Mouse (Mus musculus) right cerebral cortex, postnatal 36 days (tissue): ENCODE measurements around the gene Tmem106c.

Experiments used
- DNase-seq, 2 experiments: peaks; one replicate each; pipeline ENCODE4 v3.0.0; 2022; ENCODE audit warnings: low spot score in 2 of 2, mixed read lengths in 1 of 2

The Tmem106c gene

GRCm38 (mm10) chr15:98001321-98002112, 37.5 kb downstream of the Tmem106c start:
- DNase-seq = no peak

GRCm38 (mm10) chr15:98002113-98002990, 38.4 kb downstream of the Tmem106c start:
- no peak for DNase-seq

- DNase-seq = no peak
Observed at GRCm38 (mm10) chr15:98002991-98003821, 39.2 kb downstream of the Tmem106c start.

- DNase-seq = no peak
Observed at GRCm38 (mm10) chr15:98003822-98004739, 40.1 kb downstream of the Tmem106c start, which contains the start of gene Col2a1. Gene Col2a1 (minus strand): TSS chr15:98004695.

GRCm38 (mm10) chr15:98004740-98005159, 40.8 kb downstream of the Tmem106c start:
- no peak for DNase-seq

GRCm38 (mm10) chr15:98005181-98005580, 41.2 kb downstream of the Tmem106c start:
- no peak for DNase-seq

GRCm38 (mm10) chr15:98012810-98013209, 48.8 kb downstream of the Tmem106c start:
- no peak for DNase-seq

- DNase-seq = no peak
Observed at GRCm38 (mm10) chr15:98017925-98018324, 53.9 kb downstream of the Tmem106c start.

- no peak for DNase-seq
Observed at GRCm38 (mm10) chr15:98019047-98019446, 55.0 kb downstream of the Tmem106c start.
